Mouse (Mus musculus) brain, embryonic 18.5 days (tissue): Measurements from ENCODE around the gene Shisa6.

Source experiments
- DNase-seq: peaks from one replicate; pipeline ENCODE4 v3.0.0-alpha.2; 2012; ENCODE audit warnings: low read depth, low spot score

Gene Shisa6

GRCm38 (mm10) chr11:66236557-66236956, 289.2 kb downstream of the Shisa6 start:
- no peak for DNase-seq

GRCm38 (mm10) chr11:66232891-66233290, 292.9 kb downstream of the Shisa6 start:
- no peak for DNase-seq

- DNase-seq = peak; percentile 22
Observed at GRCm38 (mm10) chr11:66222133-66222532, 303.6 kb downstream of the Shisa6 start.

- no peak for DNase-seq
Observed at GRCm38 (mm10) chr11:66218469-66218868, 307.3 kb downstream of the Shisa6 start.

- no peak for DNase-seq
Observed at GRCm38 (mm10) chr11:66188627-66189287, 337.0 kb downstream of the Shisa6 start.

GRCm38 (mm10) chr11:66188146-66188545, 337.6 kb downstream of the Shisa6 start:
- DNase-seq = no peak

GRCm38 (mm10) chr11:66177781-66178180, 348.0 kb downstream of the Shisa6 start:
- no peak for DNase-seq

- peak; percentile 86 for DNase-seq
Observed at GRCm38 (mm10) chr11:66167801-66168651, 357.7 kb downstream of the Shisa6 start, which contains the start of gene Dnah9. Gene Dnah9 (minus strand): TSS chr11:66168551.

GRCm38 (mm10) chr11:66164022-66164421, 361.7 kb downstream of the Shisa6 start:
- no peak for DNase-seq
